Mouse (Mus musculus) CD4-positive, CD25-positive, alpha-beta regulatory T cell, adult 9 weeks (primary cell): ENCODE data around the gene Tigd4. TPM values are rescaled to one million over a fixed set of nuclear protein-coding genes. Genes with fewer than 3 reads are reported as not detected.

Source experiments
- polyA plus RNA-seq: library from polyadenylated mRNA; unstranded; fragments of 100-300 nt; shearing (Covaris generic); gene quantifications from one replicate; pipeline ENCODE4 v1.2.1, GENCODE M21; 2017

Tigd4 gene
- polyA plus RNA-seq = not detected

GRCm38 (mm10) chr3:84593274-84593673, at the start of gene Tigd4:
Gene Tigd4, plus strand, starts transcription at chr3:84593574.

GRCm38 (mm10) chr3:84582023-84582912, 11.1 kb upstream of the Tigd4 start, which contains the start of gene Arfip1:
Gene Arfip1, minus strand, starts transcription at chr3:84582625.

Other genes starting within 250 kb of the Tigd4 start
- gene Fhdc1, start 113.1 kb upstream of the Tigd4 start, polyA plus RNA-seq = 4.5 TPM
- gene Arfip1, start 10.9 kb upstream of the Tigd4 start, polyA plus RNA-seq = 66.8 TPM
- 131 TPM for gene Tmem154, start 72.6 kb downstream of the Tigd4 start, polyA plus RNA-seq
- 14.1 TPM for gene Fbxw7, start 221.7 kb downstream of the Tigd4 start, polyA plus RNA-seq